10 mouse cellular contexts compared by ENCODE assay signal in the genomic region with DNA sequence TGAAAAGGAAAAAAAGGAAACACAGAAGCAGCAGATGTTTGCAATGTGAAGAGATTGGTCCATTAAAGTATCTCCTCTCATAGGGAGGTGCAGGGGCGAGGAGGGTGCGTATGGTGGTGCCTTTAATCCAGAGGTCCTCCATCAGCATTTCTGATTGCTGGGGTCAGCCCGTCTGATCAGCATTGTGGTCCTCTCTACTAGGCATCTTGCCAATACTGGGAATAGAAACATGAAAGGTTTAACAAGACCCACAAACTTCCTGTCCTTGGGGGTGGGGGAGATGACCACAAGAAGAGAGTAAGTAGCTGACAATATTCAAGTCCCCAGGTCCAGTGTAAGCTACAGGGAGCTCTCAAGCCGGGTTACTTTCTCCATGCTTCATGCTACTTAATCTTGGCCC. TPM values are rescaled to one million over a fixed set of nuclear protein-coding genes. Genes with fewer than 3 reads are reported as not detected.
DNase-seq lines count a peak whose midpoint lies in the region; ATAC-seq and TF ChIP-seq lines count a peak whose summit lies in the region.
"Had no signal": no experiment of that assay in that cellular context is flagged by ENCODE, and none has a peak within 500 bp of the region (broad histone marks: within the 10 kb centered on the region; RNA-seq: fewer than 3 reads in every experiment).

No protein-coding gene starts in this region.

- peak overlapping the region; percentile 90 for H3K4me2 ChIP-seq in heart, embryonic 14.5 days (ENCODE audit: low read length)
- peak overlapping the region; percentile 90 for H3K4me2 ChIP-seq in CH12.LX (ENCODE audit: insufficient read depth, low read depth, poor library complexity, severe bottlenecking)
- H3K4me2 ChIP-seq in hindbrain, embryonic 12.5 days (replicated peaks): peak overlapping the region; percentile 93

- intact Hi-C loops in heart, postnatal 36 days (cut with DNase I): no loop called here

- DNase-seq in heart, postnatal 36 days: no peak
- DNase-seq in CH12.LX (ENCODE audit: extremely low read depth): no peak
- DNase-seq in midbrain, embryonic 10.5 days (ENCODE audit: low spot score): no peak
- DNase-seq in spleen, postnatal 10 days (ENCODE audit: low spot score in 2 of 2): no peak
- DNase-seq in urinary bladder, postnatal 14 days (ENCODE audit: low spot score): no peak
- DNase-seq in gastrocnemius, postnatal 25 days: no peak
- DNase-seq: cerebellum, adult 8-10 months had no signal

- WGBS in heart, embryonic 14.5 days: 63% methylated on average over 4 of the region's 4 CpGs
- 63% methylated on average over 4 of the region's 4 CpGs for WGBS in hindbrain, embryonic 12.5 days
- WGBS in midbrain, embryonic 10.5 days: 91% methylated on average over 4 of the region's 4 CpGs

- H3K36me3 ChIP-seq in heart, embryonic 14.5 days (ENCODE audit: control insufficient read depth, insufficient read depth, low read length): no peaks in the 10 kb centered on the region
- peaks cover 0 to 10% of the 10 kb centered on the region in 2 experiments for H3K36me3 ChIP-seq in CH12.LX (replicated peaks in 1 of 2; ENCODE audit: control insufficient read depth in 1 of 2, insufficient read depth in 1 of 2, low read length in 1 of 2)
- H3K36me3 ChIP-seq in hindbrain, embryonic 12.5 days: no peaks in the 10 kb centered on the region
- H3K36me3 ChIP-seq in midbrain, embryonic 10.5 days: peaks cover 14% of the 10 kb centered on the region; the same call in 1 of the 2 replicates

- in situ Hi-C loops in CH12.LX (cut with MboI; ENCODE audit: low pct_ligation_motif_present, low pct_unique_long_range_greater_than_20kb, low sequenced_read_pairs): no loop called here

- H3K9me3 ChIP-seq in heart, embryonic 14.5 days (ENCODE audit: control insufficient read depth, low read length): no peaks in the 10 kb centered on the region
- no peaks in the 10 kb centered on the region for H3K9me3 ChIP-seq in CH12.LX (replicated peaks; ENCODE audit: low read length)
- no peaks in the 10 kb centered on the region for H3K9me3 ChIP-seq in hindbrain, embryonic 12.5 days (replicated peaks)
- no peaks in the 10 kb centered on the region for H3K9me3 ChIP-seq in midbrain, embryonic 10.5 days (replicated peaks)

- peaks cover 23 to 36% of the 10 kb centered on the region in 2 experiments for H3K4me1 ChIP-seq in heart, embryonic 14.5 days (ENCODE audit: control insufficient read depth in 2 of 2, insufficient read depth in 2 of 2, low read length in 2 of 2)
- peaks cover 7 to 50% of the 10 kb centered on the region in 2 experiments for H3K4me1 ChIP-seq in CH12.LX (ENCODE audit: control insufficient read depth in 1 of 2, insufficient read depth in 2 of 2)
- H3K4me1 ChIP-seq in hindbrain, embryonic 12.5 days: peaks cover 43% of the 10 kb centered on the region
- peaks cover 56% of the 10 kb centered on the region for H3K4me1 ChIP-seq in midbrain, embryonic 10.5 days

- H3K27ac ChIP-seq in heart, embryonic 14.5 days (replicated peaks in 1 of 2; ENCODE audit: control insufficient read depth in 1 of 2, insufficient read depth in 1 of 2, low read depth in 2 of 2, low read length in 2 of 2): no peak overlapping the region; a peak in 1 of 4 replicates
- H3K27ac ChIP-seq in CH12.LX (ENCODE audit: insufficient read depth, low read depth): no peak overlapping the region
- peak overlapping the region; percentile 40; the same call in 1 of the 2 replicates for H3K27ac ChIP-seq in hindbrain, embryonic 12.5 days
- peak overlapping the region; percentile 98 for H3K27ac ChIP-seq in midbrain, embryonic 10.5 days (replicated peaks)

- H3K27me3 ChIP-seq in heart, embryonic 14.5 days (ENCODE audit: control insufficient read depth, insufficient read depth, low read length): no peaks in the 10 kb centered on the region
- no peaks in the 10 kb centered on the region for H3K27me3 ChIP-seq in CH12.LX (replicated peaks)
- H3K27me3 ChIP-seq in hindbrain, embryonic 12.5 days: no peaks in the 10 kb centered on the region
- 0 out of 2 replicates have a peak, but pooled peaks cover 7% of the 10 kb centered on the region for H3K27me3 ChIP-seq in midbrain, embryonic 10.5 days (ENCODE audit: low read depth, poor library complexity, severe bottlenecking)

- TF ChIP-seq RAD21 in CH12.LX (IDR thresholded peaks at IDR 0.05; ENCODE audit: low read depth, low read length): no peak

- TF ChIP-seq POLR2A in CH12.LX (IDR thresholded peaks at IDR 0.05; ENCODE audit: low read depth, low read length): peak; percentile 31; the same call in 1 of the 2 replicates

- TF ChIP-seq CTCF in CH12.LX (conservative IDR thresholded peaks at IDR 0.05 in 1 of 2, IDR thresholded peaks at IDR 0.05 in 1 of 2; ENCODE audit: low read depth in 2 of 2, low read length in 2 of 2): no peak

- no peak overlapping the region for H3K9ac ChIP-seq in heart, embryonic 14.5 days (ENCODE audit: low read length)
- peak overlapping the region; percentile 30; the same call in 1 of the 2 replicates for H3K9ac ChIP-seq in CH12.LX (ENCODE audit: insufficient read depth, low read depth)
- H3K9ac ChIP-seq in hindbrain, embryonic 12.5 days: no peak overlapping the region

- TF ChIP-seq EP300 in CH12.LX (IDR thresholded peaks at IDR 0.05; ENCODE audit: low read length): no peak

- ATAC-seq in heart, embryonic 14.5 days (ENCODE audit: insufficient number of reproducible peaks, insufficient read depth, low FRiP score, low read depth): no peak
- ATAC-seq in hindbrain, embryonic 12.5 days (ENCODE audit: low FRiP score): no peak

- dilution Hi-C loops in CH12.LX (cut with MboI; ENCODE audit: extremely low pct_ligation_motif_present, extremely low pct_unique_long_range_greater_than_20kb, low sequenced_read_pairs): no loop called here

- H3K79me2 ChIP-seq in CH12.LX (replicated peaks; ENCODE audit: control insufficient read depth, extremely low read depth, insufficient read depth, poor library complexity, severe bottlenecking): peaks cover 22% of the 10 kb centered on the region

- H3K4me3 ChIP-seq in heart, embryonic 14.5 days (ENCODE audit: control insufficient read depth in 1 of 2, insufficient read depth in 1 of 2, low read depth in 1 of 2, low read length in 2 of 2): no peak overlapping the region
- no peak overlapping the region for H3K4me3 ChIP-seq in CH12.LX (replicated peaks in 1 of 3; ENCODE audit: low read depth in 2 of 3, low read length in 2 of 3, poor library complexity in 1 of 3)
- no peak overlapping the region for H3K4me3 ChIP-seq in hindbrain, embryonic 12.5 days
- peak overlapping the region; percentile 87; the same call in 1 of the 2 replicates for H3K4me3 ChIP-seq in midbrain, embryonic 10.5 days

TF ChIP-seq in CH12.LX, 34 proteins besides CTCF, POLR2A, EP300 and RAD21 (continues in another document):
- TF ChIP-seq MEF2A (IDR thresholded peaks at IDR 0.05; ENCODE audit: borderline replicate concordance, low read depth, low read length) (no peak), MAX (IDR thresholded peaks at IDR 0.05; ENCODE audit: low read length) (no peak)

RNA-seq across cellular contexts. Expression of a gene that starts 1.0 kb away (rescaled TPM):
- 7.2 and 8.6 TPM in 2 replicates for polyA plus RNA-seq in heart, embryonic 14.5 days (2014; fragmentation: Nextera tagmentation; extraction: Ambion mirVana)
- total RNA-seq in heart, postnatal 36 days (2021): under 1 TPM; 0.61 to 0.73 TPM
- total RNA-seq in CH12.LX (2012; rRNA removed) (5.3 and 6.5 TPM in 2 replicates), CH12.LX (2014; rRNA removed) (4.5 and 5.1 TPM in 2 replicates)
- polyA plus RNA-seq in CH12.LX (2012; ENCODE audit: insufficient read length, low read depth): 19.4 and 19.6 TPM in 2 replicates
- polyA plus RNA-seq in hindbrain, embryonic 12.5 days (2016; fragmentation: Nextera tagmentation; extraction: Ambion mirVana): 25.0 and 30.7 TPM in 2 replicates
- polyA plus RNA-seq in midbrain, embryonic 10.5 days (2016; fragmentation: Nextera tagmentation; extraction: Ambion mirVana): 34.9 and 35.5 TPM in 2 replicates
- total RNA-seq in gastrocnemius, postnatal 25 days (2021): 1 to 10 TPM in 1 of 2 experiments, under 1 TPM in 1; 0.87 to 1.8 TPM

RNA-seq across cellular contexts. Expression of a gene that starts 12.0 kb away (rescaled TPM):
- polyA plus RNA-seq in heart, embryonic 14.5 days (2014; fragmentation: Nextera tagmentation; extraction: Ambion mirVana): 1.7 and 1.9 TPM in 2 replicates
- total RNA-seq in heart, postnatal 36 days (2021): under 1 TPM; 0.14 to 0.47 TPM
- total RNA-seq in CH12.LX (2012; rRNA removed): 0.80 and 2.8 TPM in 2 replicates
- total RNA-seq in CH12.LX (2014; rRNA removed): 0.87 and 1.7 TPM in 2 replicates
- 1.6 and 2.0 TPM in 2 replicates for polyA plus RNA-seq in CH12.LX (2012; ENCODE audit: insufficient read length, low read depth)
- polyA plus RNA-seq in hindbrain, embryonic 12.5 days (2016; fragmentation: Nextera tagmentation; extraction: Ambion mirVana): 11.6 and 12.3 TPM in 2 replicates
- polyA plus RNA-seq in midbrain, embryonic 10.5 days (2016; fragmentation: Nextera tagmentation; extraction: Ambion mirVana): 5.2 and 7.6 TPM in 2 replicates
- total RNA-seq in gastrocnemius, postnatal 25 days (2021): 1 to 10 TPM in 1 of 2 experiments, under 1 TPM in 1; 0.69 to 1.4 TPM
- total RNA-seq: neutrophil, adult 5-6 weeks had no signal

RNA-seq across cellular contexts. Expression of a gene that starts 19.1 kb away (rescaled TPM):
- polyA plus RNA-seq in heart, embryonic 14.5 days (2014; fragmentation: Nextera tagmentation; extraction: Ambion mirVana): 0.35 TPM in 1 of 2 replicates, not detected in the other
- total RNA-seq in heart, postnatal 36 days (2021): not detected
- total RNA-seq in CH12.LX (2012; rRNA removed): 0.17 and 0.25 TPM in 2 replicates
- not detected in 2 replicates for total RNA-seq in CH12.LX (2014; rRNA removed)
- polyA plus RNA-seq in CH12.LX (2012; ENCODE audit: insufficient read length, low read depth): 0.20 and 0.44 TPM in 2 replicates
- polyA plus RNA-seq in hindbrain, embryonic 12.5 days (2016; fragmentation: Nextera tagmentation; extraction: Ambion mirVana): 0.92 and 0.96 TPM in 2 replicates
- 0.81 and 0.98 TPM in 2 replicates for polyA plus RNA-seq in midbrain, embryonic 10.5 days (2016; fragmentation: Nextera tagmentation; extraction: Ambion mirVana)
- total RNA-seq in gastrocnemius, postnatal 25 days (2021): not detected
- total RNA-seq: neutrophil, adult 5-6 weeks had no signal

RNA-seq across cellular contexts. Expression of a gene that starts 23.8 kb away (rescaled TPM):
- 0.42 and 0.50 TPM in 2 replicates for polyA plus RNA-seq in heart, embryonic 14.5 days (2014; fragmentation: Nextera tagmentation; extraction: Ambion mirVana)
- total RNA-seq in heart, postnatal 36 days (2021): not detected
- total RNA-seq in CH12.LX (2012; rRNA removed) (0.85 and 0.92 TPM in 2 replicates), CH12.LX (2014; rRNA removed) (0.52 TPM in 1 of 2 replicates, not detected in the other)
- polyA plus RNA-seq in CH12.LX (2012; ENCODE audit: insufficient read length, low read depth): 0.56 and 0.71 TPM in 2 replicates
- 1.4 and 3.2 TPM in 2 replicates for polyA plus RNA-seq in hindbrain, embryonic 12.5 days (2016; fragmentation: Nextera tagmentation; extraction: Ambion mirVana)
- polyA plus RNA-seq in midbrain, embryonic 10.5 days (2016; fragmentation: Nextera tagmentation; extraction: Ambion mirVana): 4.4 and 5.1 TPM in 2 replicates
- total RNA-seq in gastrocnemius, postnatal 25 days (2021): not detected

RNA-seq across cellular contexts. Expression of a gene that starts 32.8 kb away (rescaled TPM):
- 31.8 and 33.7 TPM in 2 replicates for polyA plus RNA-seq in heart, embryonic 14.5 days (2014; fragmentation: Nextera tagmentation; extraction: Ambion mirVana)
- total RNA-seq in heart, postnatal 36 days (2021): 10 to 100 TPM; 27.8 to 28.3 TPM
- total RNA-seq in CH12.LX (2012; rRNA removed) (7.2 and 7.6 TPM in 2 replicates), CH12.LX (2014; rRNA removed) (8.7 and 9.4 TPM in 2 replicates)
- 5.5 and 6.0 TPM in 2 replicates for polyA plus RNA-seq in CH12.LX (2012; ENCODE audit: insufficient read length, low read depth)
- 14.1 and 14.3 TPM in 2 replicates for polyA plus RNA-seq in hindbrain, embryonic 12.5 days (2016; fragmentation: Nextera tagmentation; extraction: Ambion mirVana)
- polyA plus RNA-seq in midbrain, embryonic 10.5 days (2016; fragmentation: Nextera tagmentation; extraction: Ambion mirVana): 13.2 and 13.9 TPM in 2 replicates
- total RNA-seq in gastrocnemius, postnatal 25 days (2021): 10 to 100 TPM; 12.6 to 14.9 TPM

Comparison
In these comparisons a context has a peak if more than half of its experiments do, and no peak if none do; other contexts are left out.
1. H3K27ac ChIP-seq: peak in hindbrain, embryonic 12.5 days (single experiment) and midbrain, embryonic 10.5 days (single experiment); none in heart, embryonic 14.5 days (0 of 2) and CH12.LX (single experiment).
2. Peak in every context shown above with its lines, with median percentiles within 50 percentile points of each other: H3K4me2 ChIP-seq.